Mouse (Mus musculus) liver, adult (tissue): ENCODE data around the gene Ltbp4.

ENCODE experiments used
- GATA4 ChIP-seq: IDR thresholded peaks from 2 replicates; pipeline ENCODE4 v1.6.1; 2014; ENCODE audit warnings: mild to moderate bottlenecking, low read length; ENCODE audit not compliant: insufficient replicate concordance

The Ltbp4 gene

DNA sequence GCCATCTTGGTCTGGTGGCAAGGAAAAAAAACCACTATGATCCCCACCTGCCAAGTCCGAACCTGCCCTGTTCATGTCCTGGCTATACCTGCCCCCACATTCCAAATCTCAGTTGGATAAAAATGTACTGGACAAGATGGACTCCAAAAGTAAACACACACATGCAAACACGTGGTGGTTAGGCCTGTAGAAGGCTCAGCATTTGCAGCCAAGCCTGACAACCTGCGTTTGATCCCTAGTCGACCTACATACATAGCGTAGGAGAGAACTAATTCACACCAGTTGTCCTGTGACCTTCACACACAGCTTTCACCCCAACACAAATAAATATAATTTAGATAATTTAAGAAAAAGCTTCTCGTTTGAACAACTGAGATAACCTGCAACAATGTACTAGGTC is 23.3 kb upstream of the Ltbp4 start:
- no peak for TF ChIP-seq GATA4

- no peak for TF ChIP-seq GATA4
Observed at GRCm38 (mm10) chr7:27359706-27360358, 22.3 kb upstream of the Ltbp4 start.

GRCm38 (mm10) chr7:27359162-27359561 is 21.7 kb upstream of the Ltbp4 start:
- no peak for TF ChIP-seq GATA4

- TF ChIP-seq GATA4: no peak
Observed at GRCm38 (mm10) chr7:27357595-27357978, 20.1 kb upstream of the Ltbp4 start.

- no peak for TF ChIP-seq GATA4
Observed at GRCm38 (mm10) chr7:27356861-27357594, 19.5 kb upstream of the Ltbp4 start, which contains the start of gene Gm20479. TSS of gene Gm20479 (minus strand) at chr7:27357419.

GRCm38 (mm10) chr7:27356248-27356647 is 18.8 kb upstream of the Ltbp4 start:
- TF ChIP-seq GATA4: no peak

DNA sequence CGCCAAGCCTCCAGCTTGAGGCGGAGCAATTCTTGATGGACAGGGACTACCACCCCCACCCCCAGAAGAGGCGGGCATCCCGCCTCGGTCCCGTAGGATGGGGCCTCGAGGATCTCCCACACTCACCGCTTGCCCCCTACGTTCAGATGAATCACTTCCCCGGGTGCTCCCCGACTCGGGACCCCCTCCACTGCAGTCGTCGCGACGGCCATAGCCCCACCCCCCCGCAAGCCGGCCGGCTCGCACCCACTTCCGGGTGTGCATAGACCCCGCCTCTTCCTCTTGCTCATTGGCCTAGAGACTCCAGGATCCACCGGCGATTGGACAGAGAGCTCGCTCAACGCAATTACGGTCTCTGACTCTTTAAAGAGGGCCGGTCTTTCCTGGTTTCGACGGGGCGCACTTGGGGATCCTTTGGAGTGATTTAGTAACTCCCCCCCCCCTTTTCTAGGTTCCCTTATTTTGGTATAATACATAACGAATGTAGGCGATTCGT is 18.3 kb upstream of the Ltbp4 start, which contains the start of gene Shkbp1:
Gene Shkbp1, minus strand, starts transcription at position 275 of the 496 bp plus-strand sequence.
- no peak for TF ChIP-seq GATA4

DNA sequence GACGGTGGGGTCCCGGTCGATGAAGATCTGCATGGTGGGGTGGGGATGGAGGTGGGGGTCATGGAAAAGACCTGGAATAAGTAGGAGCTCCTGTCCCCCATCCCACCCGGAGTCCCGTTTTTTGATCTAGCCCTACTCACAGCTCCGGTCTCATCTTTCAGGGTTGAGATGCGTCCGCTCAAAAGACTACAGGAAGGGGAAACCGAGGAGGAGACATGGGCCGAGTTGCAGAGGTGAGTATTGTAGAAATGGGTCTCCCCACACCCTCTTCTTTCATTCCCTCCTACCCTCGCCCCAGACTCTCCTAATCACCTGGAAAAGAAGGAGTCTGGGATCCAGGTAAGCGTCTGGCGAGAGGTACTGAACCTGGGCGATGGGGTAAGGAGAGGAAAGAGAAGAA is 17.8 kb upstream of the Ltbp4 start:
- no peak for TF ChIP-seq GATA4

- no peak for TF ChIP-seq GATA4
Observed at GRCm38 (mm10) chr7:27354783-27355182, 17.3 kb upstream of the Ltbp4 start.

DNA sequence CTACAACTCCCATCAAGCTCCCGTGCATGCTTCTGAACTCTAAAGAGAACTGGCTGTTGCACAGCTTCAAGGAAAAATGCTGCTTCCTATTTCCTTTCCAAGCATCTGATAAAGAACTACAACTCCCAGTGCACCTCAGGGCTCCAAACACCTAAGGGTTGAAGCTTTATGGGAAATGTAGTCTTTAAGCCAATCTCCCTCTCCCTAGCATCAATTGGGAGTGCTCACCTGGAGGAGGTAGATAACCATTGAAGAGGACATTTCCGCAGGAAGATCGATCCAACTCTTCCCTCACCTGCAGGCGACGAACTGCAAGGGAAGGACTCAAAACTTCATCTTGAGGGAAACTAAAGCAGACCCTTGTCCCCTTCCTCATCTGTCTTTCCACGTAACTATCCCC is 16.7 kb upstream of the Ltbp4 start:
- peak; percentile 21; the same call in 1 of the 2 replicates for TF ChIP-seq GATA4

DNA sequence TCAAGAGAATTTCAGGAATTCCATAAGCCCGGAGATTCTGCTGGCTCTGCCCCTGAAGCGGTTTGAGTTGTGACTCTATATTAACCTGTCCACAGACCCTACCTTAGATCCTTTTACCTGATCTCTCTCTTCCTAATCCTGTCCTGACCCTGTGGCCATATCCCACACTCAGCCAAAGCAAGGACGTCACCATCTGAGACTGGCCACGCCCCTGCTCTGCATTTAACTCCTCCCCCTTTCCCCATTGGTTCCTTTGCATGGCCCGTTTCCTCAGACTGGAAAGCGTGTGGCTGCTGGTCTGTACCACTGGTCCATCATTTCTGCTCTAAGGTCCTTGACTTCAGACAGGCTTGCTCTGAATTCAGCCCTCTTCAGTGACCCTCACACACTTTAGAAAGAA is 8.0 kb upstream of the Ltbp4 start:
- TF ChIP-seq GATA4: no peak

DNA sequence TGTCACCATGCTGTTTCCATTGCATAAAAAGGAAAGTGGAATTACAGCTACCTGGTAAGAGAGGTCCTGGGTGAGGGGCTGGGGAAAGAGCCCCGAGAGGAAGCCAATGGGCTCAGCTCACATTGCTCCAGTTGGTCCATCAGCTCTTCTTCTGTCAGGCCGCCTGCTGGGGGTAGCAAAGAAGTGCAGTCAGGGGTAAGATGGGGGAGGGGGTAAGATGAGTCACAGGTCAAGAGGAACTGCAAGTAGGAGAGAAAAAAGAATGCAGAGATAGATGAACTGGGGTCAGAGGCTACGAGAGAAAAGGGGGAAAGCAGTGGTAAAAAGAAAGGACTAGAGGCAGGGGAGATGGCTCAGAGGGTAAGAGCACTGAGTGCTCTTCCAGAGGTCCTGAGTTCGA is 5.1 kb upstream of the Ltbp4 start:
- no peak for TF ChIP-seq GATA4

GRCm38 (mm10) chr7:27339519-27339918 is 2.0 kb upstream of the Ltbp4 start:
- TF ChIP-seq GATA4: no peak

GRCm38 (mm10) chr7:27339114-27339513 is 1.6 kb upstream of the Ltbp4 start:
- TF ChIP-seq GATA4: no peak

DNA sequence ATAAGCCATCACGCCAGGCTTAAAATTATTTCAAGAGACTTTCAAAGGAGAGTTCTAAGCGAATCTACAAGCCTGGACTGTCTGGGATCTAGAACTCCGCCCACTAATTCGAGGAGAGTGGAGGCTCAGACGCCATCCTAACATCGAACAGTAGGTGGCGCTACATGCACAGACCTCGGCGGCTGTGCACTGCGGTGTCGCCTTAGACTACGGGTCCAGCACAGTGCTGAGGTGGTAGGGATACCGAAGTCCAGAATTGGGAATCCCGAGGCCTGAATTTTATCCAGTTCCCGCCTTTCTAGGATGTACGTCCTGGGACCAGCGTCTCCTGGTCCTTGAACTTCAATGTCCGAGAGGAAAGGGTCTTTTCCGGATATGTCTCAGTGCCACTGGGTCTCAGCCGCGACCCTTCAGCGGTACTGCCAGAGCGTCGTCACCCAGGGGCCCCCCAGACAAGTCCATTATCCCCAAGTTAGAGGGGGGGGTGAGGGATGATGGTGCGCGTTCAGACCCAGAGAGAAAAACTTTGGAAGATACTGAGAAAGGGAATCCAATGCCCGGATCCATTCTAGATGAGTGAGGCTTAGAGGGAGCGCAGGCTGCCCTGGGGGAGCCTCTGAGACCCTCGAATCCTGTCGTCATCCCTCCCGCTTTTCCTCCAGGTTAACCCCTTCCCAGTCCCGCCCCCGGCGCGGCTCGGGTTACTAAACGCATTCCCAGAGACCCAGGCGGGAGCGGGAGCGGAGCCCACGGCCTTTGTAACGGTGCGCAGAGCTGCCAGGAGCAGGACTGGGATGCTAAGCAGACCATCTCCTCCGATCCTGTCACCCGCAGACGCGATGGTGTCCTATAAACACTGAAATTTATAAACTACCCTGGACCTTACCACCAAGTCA is 1.3 kb downstream of the Ltbp4 start:
- no peak for TF ChIP-seq GATA4
